Comparison of ENCODE assay signal across 8 mouse cellular contexts in the genomic region with DNA sequence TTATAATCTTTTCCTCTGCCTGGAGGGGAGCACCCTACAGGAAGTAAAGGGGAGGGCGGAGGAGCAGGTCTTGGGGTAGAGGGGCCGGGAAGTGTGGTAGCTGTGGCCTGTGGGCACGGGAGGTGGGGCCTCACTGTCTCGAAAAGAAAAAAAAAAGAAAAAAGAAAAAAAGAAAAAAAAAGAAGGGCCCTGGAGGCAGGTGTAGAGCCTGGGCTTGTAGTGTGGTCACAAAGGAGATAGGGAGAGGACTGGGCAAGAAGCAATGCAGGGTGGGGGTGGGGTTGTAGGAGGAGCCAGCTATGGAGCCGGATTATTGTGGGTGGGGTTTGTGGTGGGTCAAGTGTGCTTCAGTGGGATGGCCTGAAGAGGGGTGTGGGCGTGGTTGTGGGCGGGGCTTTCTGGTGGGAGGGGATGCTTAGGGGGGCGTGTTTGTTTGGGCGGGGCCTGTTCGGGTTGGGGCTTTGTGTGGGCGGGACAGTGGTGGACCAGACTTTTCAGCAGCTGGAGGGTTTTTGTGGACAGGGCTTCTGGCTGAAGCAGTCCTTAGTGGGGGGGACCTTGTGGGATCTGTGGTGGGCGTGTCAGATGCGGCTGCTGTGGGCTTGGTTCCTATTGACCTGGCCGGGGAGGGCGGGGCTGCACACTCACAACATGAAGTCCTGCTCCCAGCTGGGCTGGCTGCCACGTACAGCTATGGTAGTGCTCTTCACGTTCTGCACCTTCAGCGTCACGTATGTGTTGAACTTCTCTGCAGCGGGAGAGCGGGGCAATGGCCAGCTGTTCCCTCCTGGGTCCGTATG. TPM values are rescaled to one million over a fixed set of nuclear protein-coding genes. Genes with fewer than 3 reads are reported as not detected.
DNase-seq lines count a peak whose midpoint lies in the region; ATAC-seq lines count a peak whose summit lies in the region.

No protein-coding gene starts in this region.

- H3K27me3 ChIP-seq in heart, embryonic 11.5 days (ENCODE audit: control insufficient read depth, insufficient read depth, low read length) = peaks cover 35% of the 10 kb centered on the region
- H3K27me3 ChIP-seq in stomach, embryonic 16.5 days (ENCODE audit: control insufficient read depth, insufficient read depth, low read length) = peaks cover 12% of the 10 kb centered on the region

- intact Hi-C loops in heart, postnatal 10 days (cut with DNase I) = no loop called here

- H3K9me3 ChIP-seq in heart, embryonic 11.5 days (replicated peaks; ENCODE audit: control insufficient read depth, low read length) = no peaks in the 10 kb centered on the region
- H3K9me3 ChIP-seq in stomach, embryonic 16.5 days (replicated peaks; ENCODE audit: control insufficient read depth, low read length) = no peaks in the 10 kb centered on the region

- H3K4me2 ChIP-seq in heart, embryonic 11.5 days = peak overlapping the region; percentile 60
- H3K4me2 ChIP-seq in stomach, embryonic 16.5 days (ENCODE audit: low read depth, low read length) = peak overlapping the region; percentile 57

- peaks cover 32% of the 10 kb centered on the region for H3K4me1 ChIP-seq in heart, embryonic 11.5 days (ENCODE audit: control insufficient read depth, insufficient read depth, low read length)
- H3K4me1 ChIP-seq in stomach, embryonic 16.5 days (ENCODE audit: control insufficient read depth, insufficient read depth, low read length) = peaks cover 21% of the 10 kb centered on the region

- no peak overlapping the region for H3K9ac ChIP-seq in heart, embryonic 11.5 days (ENCODE audit: low read depth, low read length)
- H3K9ac ChIP-seq in stomach, embryonic 16.5 days (ENCODE audit: low read length) = no peak overlapping the region; the same call in 1 of the 2 replicates

- ATAC-seq in heart, embryonic 11.5 days (replicated peaks; ENCODE audit: insufficient number of reproducible peaks, low FRiP score, low TSS enrichment) = peak; percentile 59
- ATAC-seq in megakaryocyte progenitor cell, adult 5-6 weeks (replicated peaks; ENCODE audit: poor library complexity) = peak; percentile 74
- peak; percentile 82 for ATAC-seq in stomach, embryonic 16.5 days (ENCODE audit: insufficient read depth, low FRiP score)

- H3K4me3 ChIP-seq in heart, embryonic 11.5 days (ENCODE audit: low read depth, low read length) = peak overlapping the region; percentile 20
- peak overlapping the region; percentile 30 for H3K4me3 ChIP-seq in stomach, embryonic 16.5 days (replicated peaks; ENCODE audit: low read length)

- no peaks in the 10 kb centered on the region for H3K36me3 ChIP-seq in heart, embryonic 11.5 days (ENCODE audit: control insufficient read depth, insufficient read depth, low read length)
- H3K36me3 ChIP-seq in stomach, embryonic 16.5 days (ENCODE audit: control insufficient read depth, insufficient read depth, low read length) = no peaks in the 10 kb centered on the region

- WGBS in heart, embryonic 11.5 days (ENCODE audit: insufficient replicate concordance) = 3% methylated on average over 22 of the region's 22 CpGs
- 3% methylated on average over 22 of the region's 22 CpGs for WGBS in stomach, embryonic 16.5 days

- no peak for DNase-seq in heart, adult 18-20 months
- DNase-seq in WW6 (ENCODE audit: low read depth, low spot score) = peak; percentile 86
- DNase-seq in heart, postnatal 10 days = peak; percentile 52 to 75
- peak; percentile 93 to 94 for DNase-seq in kidney, postnatal 4 days
- DNase-seq in frontal cortex, postnatal 25 days (ENCODE audit: low spot score in 2 of 2) = no peak

- no peak overlapping the region for H3K27ac ChIP-seq in heart, embryonic 11.5 days (ENCODE audit: low read depth, low read length)
- H3K27ac ChIP-seq in stomach, embryonic 16.5 days (ENCODE audit: low read length) = no peak overlapping the region

RNA-seq across cellular contexts. Expression of gene Unc13a, which starts 6.0 kb away (rescaled TPM):
- polyA plus RNA-seq in heart, embryonic 11.5 days (2014; fragmentation: Nextera tagmentation; extraction: Ambion mirVana) = 0.63 and 0.65 TPM in 2 replicates
- total RNA-seq in heart, adult 18-20 months (2021) = under 1 TPM; 0.55 to 0.87 TPM
- 1 to 10 TPM; 1.1 to 1.5 TPM for total RNA-seq in heart, postnatal 10 days (2021)
- 0.64 and 1.8 TPM in 2 replicates for total RNA-seq in megakaryocyte progenitor cell, adult 5-6 weeks (2015)
- total RNA-seq in megakaryocyte progenitor cell, adult 5-6 weeks (2017) = 0.79 and 0.98 TPM in 2 replicates
- polyA plus RNA-seq in stomach, embryonic 16.5 days (2015; fragmentation: Nextera tagmentation; extraction: Ambion mirVana) = 1.1 and 1.2 TPM in 2 replicates

RNA-seq across cellular contexts. Expression of gene Jak3, which starts 10.6 kb away (rescaled TPM):
- 4.9 and 5.3 TPM in 2 replicates for polyA plus RNA-seq in heart, embryonic 11.5 days (2014; fragmentation: Nextera tagmentation; extraction: Ambion mirVana)
- 1 to 10 TPM; 7.3 to 8.3 TPM for total RNA-seq in heart, adult 18-20 months (2021)
- 10 to 100 TPM; 14.3 to 15.0 TPM for total RNA-seq in heart, postnatal 10 days (2021)
- total RNA-seq in megakaryocyte progenitor cell, adult 5-6 weeks (2015) = 9.3 and 11.8 TPM in 2 replicates
- total RNA-seq in megakaryocyte progenitor cell, adult 5-6 weeks (2017) = 7.7 and 9.9 TPM in 2 replicates
- polyA plus RNA-seq in stomach, embryonic 16.5 days (2015; fragmentation: Nextera tagmentation; extraction: Ambion mirVana) = 9.3 and 9.5 TPM in 2 replicates

RNA-seq across cellular contexts. Expression of gene Insl3, which starts 23.5 kb away (rescaled TPM):
- 0.61 and 0.89 TPM in 2 replicates for polyA plus RNA-seq in heart, embryonic 11.5 days (2014; fragmentation: Nextera tagmentation; extraction: Ambion mirVana)
- 1 to 10 TPM; 1.3 to 1.6 TPM for total RNA-seq in heart, adult 18-20 months (2021)
- total RNA-seq in heart, postnatal 10 days (2021) = 1 to 10 TPM; 5.1 to 5.4 TPM
- 7.1 and 7.2 TPM in 2 replicates for total RNA-seq in megakaryocyte progenitor cell, adult 5-6 weeks (2015)
- 1.2 and 1.8 TPM in 2 replicates for total RNA-seq in megakaryocyte progenitor cell, adult 5-6 weeks (2017)
- polyA plus RNA-seq in stomach, embryonic 16.5 days (2015; fragmentation: Nextera tagmentation; extraction: Ambion mirVana) = 1.1 and 1.7 TPM in 2 replicates

RNA-seq across cellular contexts. Expression of gene B3gnt3, which starts 36.1 kb away (rescaled TPM):
- 1.4 and 1.8 TPM in 2 replicates for polyA plus RNA-seq in heart, embryonic 11.5 days (2014; fragmentation: Nextera tagmentation; extraction: Ambion mirVana)
- 1 to 10 TPM; 4.9 to 5.9 TPM for total RNA-seq in heart, adult 18-20 months (2021)
- 10 to 100 TPM; 12.0 to 12.2 TPM for total RNA-seq in heart, postnatal 10 days (2021)
- total RNA-seq in megakaryocyte progenitor cell, adult 5-6 weeks (2015) = 0.15 and 0.54 TPM in 2 replicates
- total RNA-seq in megakaryocyte progenitor cell, adult 5-6 weeks (2017) = 0.12 and 0.34 TPM in 2 replicates
- 12.2 and 15.0 TPM in 2 replicates for polyA plus RNA-seq in stomach, embryonic 16.5 days (2015; fragmentation: Nextera tagmentation; extraction: Ambion mirVana)

RNA-seq across cellular contexts. Expression of gene Colgalt1, which starts 54.7 kb away (rescaled TPM):
- polyA plus RNA-seq in heart, embryonic 11.5 days (2014; fragmentation: Nextera tagmentation; extraction: Ambion mirVana) = 47.8 and 55.6 TPM in 2 replicates
- 10 to 100 TPM; 41.6 to 42.4 TPM for total RNA-seq in heart, adult 18-20 months (2021)
- 10 to 100 TPM; 46.3 to 54.9 TPM for total RNA-seq in heart, postnatal 10 days (2021)
- total RNA-seq in megakaryocyte progenitor cell, adult 5-6 weeks (2015) = 54.0 and 63.0 TPM in 2 replicates
- total RNA-seq in megakaryocyte progenitor cell, adult 5-6 weeks (2017) = 62.0 and 67.2 TPM in 2 replicates
- polyA plus RNA-seq in stomach, embryonic 16.5 days (2015; fragmentation: Nextera tagmentation; extraction: Ambion mirVana) = 60.1 and 69.2 TPM in 2 replicates

Comparison
In these comparisons a context has a peak if more than half of its experiments do, and no peak if none do; other contexts are left out.
1. DNase-seq: peak in WW6 (single experiment), heart, postnatal 10 days (2 of 2) and kidney, postnatal 4 days (2 of 2); none in heart, adult 18-20 months (0 of 2) and frontal cortex, postnatal 25 days (0 of 2).
2. Peak in every context shown above with its lines, with median percentiles within 50 percentile points of each other: ATAC-seq.